Mouse (Mus musculus): ENCODE data around the gene Gli1.

DNA sequence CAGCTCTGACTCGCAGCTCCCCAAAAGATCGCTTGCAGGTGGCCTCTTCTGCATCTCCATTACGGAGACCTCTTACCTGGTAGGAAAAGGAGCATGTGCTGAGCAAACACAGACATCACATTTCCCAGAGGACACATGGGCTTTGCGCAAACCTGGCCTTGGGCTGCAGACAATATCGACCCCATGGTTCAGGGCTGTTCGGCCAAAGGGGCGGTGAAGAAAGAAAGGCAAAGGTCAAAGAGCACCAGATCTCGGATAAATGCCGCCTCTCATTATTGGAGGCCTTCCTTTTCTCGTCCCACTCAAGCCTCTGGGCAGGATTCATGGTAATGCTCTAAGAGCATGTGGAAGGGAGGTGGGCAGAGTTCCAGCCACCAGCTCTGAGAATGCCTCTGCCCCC is 13.6 kb upstream of the Gli1 start:
- TF ChIP-seq CTCF (conservative IDR thresholded peaks at IDR 0.05 in 1 of 2, IDR thresholded peaks at IDR 0.05 in 1 of 2; ENCODE audit: low read depth in 2 of 2, low read length in 2 of 2) (no peak), PAX5 (IDR thresholded peaks at IDR 0.05; ENCODE audit: low read length) (no peak), CHD2 (IDR thresholded peaks at IDR 0.05; ENCODE audit: low read length) (no peak), MAZ (IDR thresholded peaks at IDR 0.05; ENCODE audit: low read depth, low read length) (no peak), POLR2A (IDR thresholded peaks at IDR 0.05; ENCODE audit: low read depth, low read length) (no peak)
